Mouse (Mus musculus) forebrain, embryonic 11.5 days (tissue): ENCODE measurements around the gene Uso1. TPM values are rescaled to one million over a fixed set of nuclear protein-coding genes. Genes with fewer than 3 reads are reported as not detected.
A peak's percentile ranks its signal among the peaks of the same experiment; 100 is the strongest.

Experiments
- ATAC-seq: fragments of 200-750 bp; cut with Nextera tagmentation; replicated peaks from 2 replicates; pipeline ENCODE4 v1.8.0; 2017; ENCODE audit warnings: moderate TSS enrichment; ENCODE audit not compliant: low FRiP score
- DNase-seq: peaks from one replicate; pipeline ENCODE4 v3.0.0-alpha.2; 2017; ENCODE audit warnings: low spot score
- H3K27ac ChIP-seq: fragments of 300-500 bp; sonication (generic); 2 replicates; pipeline ENCODE4 v1.5.1; 2014; ENCODE audit warnings: low read depth, low read length
- H3K27me3 ChIP-seq: fragments of 300-500 bp; sonication (generic); 2 replicates; pipeline ENCODE4 v1.6.1; 2014; ENCODE audit warnings: mild to moderate bottlenecking, low read length, mixed read lengths; ENCODE audit not compliant: control insufficient read depth, insufficient read depth
- H3K36me3 ChIP-seq: fragments of 300-500 bp; sonication (generic); 2 replicates; pipeline ENCODE4 v1.6.1; 2014; ENCODE audit warnings: mild to moderate bottlenecking, low read length, moderate library complexity, mixed read lengths; ENCODE audit not compliant: control insufficient read depth, insufficient read depth
- H3K4me1 ChIP-seq: fragments of 300-500 bp; sonication (generic); replicated peaks from 2 replicates; pipeline ENCODE4 v1.6.1; 2014; ENCODE audit warnings: low read length, mixed read lengths; ENCODE audit not compliant: control insufficient read depth, insufficient read depth
- H3K4me2 ChIP-seq: fragments of 300-500 bp; sonication (generic); 2 replicates; pipeline ENCODE4 v1.6.1; 2014; ENCODE audit warnings: low read depth, mild to moderate bottlenecking, low read length, moderate library complexity, mixed read lengths; ENCODE audit not compliant: severe bottlenecking
- H3K4me3 ChIP-seq: fragments of 300-500 bp; sonication (generic); 2 replicates; pipeline ENCODE4 v1.5.1; 2014; ENCODE audit warnings: low read depth, low read length
- H3K9ac ChIP-seq: fragments of 300-500 bp; sonication (generic); 2 replicates; pipeline ENCODE4 v1.6.1; 2014; ENCODE audit warnings: low read length
- H3K9me3 ChIP-seq: fragments of 300-500 bp; sonication (generic); 2 replicates; pipeline ENCODE4 v1.6.1; 2016; ENCODE audit warnings: low read length, mixed read lengths; ENCODE audit not compliant: control insufficient read depth
- WGBS: fragments of 180-500 bp; shearing (Covaris S2); extraction: QIAGEN DNeasy Blood & Tissue Kit; methylation state at CpG from one replicate; pipeline ENCODE4 v1.1.7; 2014; 5-methylcytosine and 5-hydroxymethylcytosine counted together
- polyA plus RNA-seq: library from polyadenylated mRNA; unstranded; fragments of >200 nt; fragmentation: Nextera tagmentation; extraction: Ambion mirVana; gene quantifications from 2 replicates; pipeline ENCODE4 v1.2.1, GENCODE M21; 2014

The Uso1 gene
- polyA plus RNA-seq, 1 experiment from 2014 or later = 25.7 TPM

DNA sequence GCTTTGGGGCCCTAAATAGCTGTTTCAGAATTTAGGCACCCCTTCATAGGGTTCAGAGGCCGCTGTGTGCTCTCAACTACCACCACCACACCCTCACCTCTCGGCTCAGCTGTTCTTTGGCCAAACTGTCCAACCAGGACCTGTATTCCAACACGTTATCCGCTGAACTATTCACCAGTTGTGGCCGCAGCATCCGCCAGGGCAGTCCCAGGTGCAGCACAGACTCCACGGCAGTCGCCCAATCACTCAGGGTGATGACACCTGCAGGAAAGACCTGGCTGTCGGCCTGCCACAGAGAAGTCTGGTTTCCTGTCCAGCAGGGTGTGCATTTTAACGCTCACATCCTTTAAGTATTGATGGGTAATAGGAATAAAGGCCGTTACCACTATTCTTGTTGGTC, 92.6 kb downstream of the Uso1 start:
- Histone ChIP-seq H3K4me2 (no peak overlapping the region), H3K4me3 (no peak overlapping the region), H3K27ac (no peak overlapping the region), H3K27me3 (no peaks in the 10 kb centered on the region), H3K36me3 (no peaks in the 10 kb centered on the region), H3K9ac (no peak overlapping the region), H3K4me1 (no peaks in the 10 kb centered on the region), H3K9me3 (no peaks in the 10 kb centered on the region)
- DNase-seq = no peak
- 85% methylated on average over 11 of the region's 11 CpGs for WGBS
- no peak for ATAC-seq

GRCm38 (mm10) chr5:92231836-92232235, 94.1 kb downstream of the Uso1 start:
- H3K9me3 ChIP-seq = no peaks in the 10 kb centered on the region
- no peaks in the 10 kb centered on the region for H3K27me3 ChIP-seq
- no peak overlapping the region for H3K27ac ChIP-seq
- no peaks in the 10 kb centered on the region for H3K36me3 ChIP-seq
- no peak overlapping the region for H3K9ac ChIP-seq
- H3K4me2 ChIP-seq = no peak overlapping the region
- ATAC-seq = no peak
- H3K4me1 ChIP-seq = no peaks in the 10 kb centered on the region
- WGBS = 81% methylated on average over 10 of the region's 10 CpGs
- no peak for DNase-seq
- H3K4me3 ChIP-seq = no peak overlapping the region

- H3K27ac ChIP-seq = no peak overlapping the region
- 82% methylated on average over 4 of the region's 4 CpGs for WGBS
- H3K4me2 ChIP-seq = no peak overlapping the region
- no peaks in the 10 kb centered on the region for H3K36me3 ChIP-seq
- no peaks in the 10 kb centered on the region for H3K9me3 ChIP-seq
- no peaks in the 10 kb centered on the region for H3K27me3 ChIP-seq
- ATAC-seq (no peak), DNase-seq (no peak)
- no peaks in the 10 kb centered on the region for H3K4me1 ChIP-seq
- H3K9ac ChIP-seq = no peak overlapping the region
- H3K4me3 ChIP-seq = no peak overlapping the region
Measured at GRCm38 (mm10) chr5:92233366-92233765, 95.6 kb downstream of the Uso1 start.

DNA sequence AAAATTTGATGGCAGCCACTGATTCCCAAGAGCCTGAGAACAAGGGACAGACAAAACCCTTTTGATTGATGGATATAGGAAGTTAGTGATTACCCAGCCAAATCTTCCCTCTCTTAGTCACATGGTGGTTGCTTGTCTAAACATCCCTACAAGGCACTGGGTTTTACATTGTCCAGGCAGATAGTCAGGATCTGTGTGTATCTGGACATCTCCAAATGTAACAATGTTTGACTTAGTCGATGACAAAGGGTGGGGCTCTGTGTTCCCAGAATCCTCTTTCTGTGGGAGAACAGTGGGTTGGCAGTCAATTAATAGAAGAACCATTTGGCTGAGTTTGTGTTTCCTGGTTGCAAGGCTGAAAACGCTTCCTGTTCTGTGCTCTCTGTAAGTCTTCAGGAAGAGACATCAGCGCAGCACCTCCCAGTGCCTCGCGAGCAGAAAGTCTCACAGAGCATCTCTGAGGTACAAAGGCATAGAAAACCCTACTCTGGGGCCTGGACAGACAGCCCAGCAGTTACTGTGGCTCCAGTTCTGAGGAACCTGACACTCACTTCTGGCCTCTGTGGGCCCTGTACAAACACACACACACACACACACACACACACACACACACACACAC, 97.3 kb downstream of the Uso1 start:
- 82% methylated on average over 5 of the region's 5 CpGs for WGBS
- Histone ChIP-seq H3K9me3 (no peaks in the 10 kb centered on the region), H3K4me2 (no peak overlapping the region), H3K27ac (no peak overlapping the region), H3K9ac (no peak overlapping the region), H3K4me3 (no peak overlapping the region), H3K36me3 (no peaks in the 10 kb centered on the region), H3K27me3 (no peaks in the 10 kb centered on the region), H3K4me1 (no peaks in the 10 kb centered on the region; the same call in 1 of the 2 replicates)
- no peak for DNase-seq
- ATAC-seq = no peak

DNA sequence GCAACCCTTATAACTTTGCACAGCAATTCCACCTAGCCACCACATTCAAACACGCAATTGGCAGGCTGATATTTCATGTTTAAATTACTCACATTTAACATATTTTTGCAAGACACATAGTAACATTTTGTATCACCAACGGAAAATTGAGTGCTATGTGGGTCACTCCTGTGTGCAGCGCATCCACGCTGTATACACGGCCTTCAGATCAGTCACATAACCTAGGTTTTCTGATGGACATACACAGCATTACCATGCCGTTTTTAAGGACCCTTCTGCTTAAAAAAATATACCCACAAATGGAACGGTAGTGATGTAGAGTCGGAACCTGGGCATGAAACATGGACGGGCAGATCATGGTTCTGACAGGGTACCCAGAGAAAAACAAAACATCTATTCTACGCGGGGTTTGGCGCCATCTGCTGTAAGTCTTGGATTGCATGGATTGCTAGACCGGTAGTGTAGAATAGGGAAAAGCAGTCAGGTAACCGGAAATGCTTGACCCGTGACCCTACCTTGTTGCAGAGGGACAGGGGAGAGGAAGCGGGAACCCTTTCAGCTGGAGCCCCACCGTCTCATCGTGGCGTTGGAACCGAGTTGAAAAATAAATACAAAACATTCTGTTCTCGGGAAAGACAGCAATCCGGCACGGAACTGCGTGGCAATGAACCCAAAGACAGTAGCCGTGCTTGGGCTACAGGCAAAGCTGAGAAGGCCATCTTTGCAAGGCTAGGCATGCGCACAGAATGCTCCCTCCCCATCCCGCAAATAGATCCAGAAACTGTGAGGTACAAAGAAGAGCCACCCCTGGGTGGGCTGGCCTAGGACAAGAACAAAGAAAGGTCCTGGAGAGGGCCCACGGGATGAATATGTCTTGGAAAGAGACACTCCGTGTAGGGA, 101.8 kb downstream of the Uso1 start:
- no peaks in the 10 kb centered on the region for H3K36me3 ChIP-seq
- H3K27me3 ChIP-seq = no peaks in the 10 kb centered on the region
- no peak overlapping the region for H3K9ac ChIP-seq
- ATAC-seq (peak; percentile 44; the same call in 1 of the 2 replicates), DNase-seq (peak; percentile 72)
- H3K4me3 ChIP-seq = no peak overlapping the region
- no peak overlapping the region for H3K4me2 ChIP-seq
- no peaks in the 10 kb centered on the region for H3K9me3 ChIP-seq
- 47% methylated on average over 29 of the region's 29 CpGs for whole genome bisulfite sequencing
- no peaks in the 10 kb centered on the region; the same call in 1 of the 2 replicates for H3K4me1 ChIP-seq
- no peak overlapping the region for H3K27ac ChIP-seq

GRCm38 (mm10) chr5:92240769-92241168, 103.0 kb downstream of the Uso1 start:
- H3K9me3 ChIP-seq = no peaks in the 10 kb centered on the region
- WGBS = 94% methylated on average over 12 of the region's 12 CpGs
- no peak overlapping the region for H3K4me2 ChIP-seq
- H3K27ac ChIP-seq = no peak overlapping the region
- no peak overlapping the region for H3K4me3 ChIP-seq
- ATAC-seq (no peak), DNase-seq (no peak)
- H3K9ac ChIP-seq = no peak overlapping the region
- H3K36me3 ChIP-seq = no peaks in the 10 kb centered on the region
- no peaks in the 10 kb centered on the region for H3K27me3 ChIP-seq
- H3K4me1 ChIP-seq = no peaks in the 10 kb centered on the region; the same call in 1 of the 2 replicates

DNA sequence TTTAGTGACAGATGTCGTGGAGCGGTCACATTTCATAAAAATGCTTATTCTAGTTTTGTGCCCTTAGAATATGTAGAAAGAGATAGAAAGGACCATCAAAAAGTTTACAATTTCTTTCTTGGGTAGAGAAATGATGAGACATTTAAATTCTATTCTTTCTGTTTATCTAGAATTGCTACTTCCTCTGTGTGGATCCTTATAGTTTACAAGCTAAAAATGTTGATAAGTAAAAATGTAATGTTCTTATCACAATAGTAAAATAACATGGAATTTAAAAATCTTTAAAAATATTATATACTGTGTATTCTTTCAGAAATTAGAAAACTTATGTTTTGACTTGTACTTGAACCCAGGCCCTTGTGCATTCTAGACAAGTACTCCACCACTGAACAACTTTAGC, 107.2 kb downstream of the Uso1 start:
- ATAC-seq = no peak
- 90% methylated on average over 2 of the region's 2 CpGs for WGBS
- DNase-seq = no peak

DNA sequence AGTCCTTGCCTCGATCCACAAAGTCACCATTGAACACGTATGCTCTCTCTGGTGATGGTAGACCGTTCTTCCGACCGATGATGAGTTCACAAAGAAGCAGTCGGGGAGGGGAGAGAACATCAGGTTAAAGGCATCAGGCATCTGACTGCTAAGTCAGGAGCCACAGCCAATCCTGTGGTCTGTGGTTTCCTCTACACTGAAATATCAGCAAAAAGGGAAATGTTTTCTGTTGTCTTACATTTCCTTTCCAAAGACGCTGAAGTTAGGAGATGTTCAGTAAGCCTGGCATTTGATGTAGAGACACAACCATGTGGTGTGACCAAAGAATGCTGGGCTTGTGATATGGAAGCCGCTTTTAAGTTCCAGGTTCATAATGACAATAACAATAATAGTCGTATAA, 107.7 kb downstream of the Uso1 start:
- WGBS = 92% methylated on average over 9 of the region's 9 CpGs
- H3K9me3 ChIP-seq = no peaks in the 10 kb centered on the region
- no peak for DNase-seq
- no peaks in the 10 kb centered on the region for H3K4me1 ChIP-seq
- no peaks in the 10 kb centered on the region for H3K36me3 ChIP-seq
- ATAC-seq = no peak
- H3K9ac ChIP-seq = no peak overlapping the region
- no peaks in the 10 kb centered on the region for H3K27me3 ChIP-seq
- no peak overlapping the region for H3K4me2 ChIP-seq
- H3K4me3 ChIP-seq = no peak overlapping the region
- H3K27ac ChIP-seq = no peak overlapping the region

More for the DNA sequence above, 107.2 kb downstream of the Uso1 start:
- Histone ChIP-seq H3K36me3 (no peaks in the 10 kb centered on the region), H3K27ac (no peak overlapping the region), H3K9me3 (no peaks in the 10 kb centered on the region), H3K4me1 (no peaks in the 10 kb centered on the region), H3K27me3 (no peaks in the 10 kb centered on the region), H3K4me2 (no peak overlapping the region), H3K9ac (no peak overlapping the region), H3K4me3 (no peak overlapping the region)
